17 mouse cellular contexts compared by ENCODE assay signal in genomic region chrX:110812071-110812470, GRCm38 (mm10). TPM values are rescaled to one million over a fixed set of nuclear protein-coding genes. Genes with fewer than 3 reads are reported as not detected.
DNase-seq lines count a peak whose midpoint lies in the region; ATAC-seq lines count a peak whose summit lies in the region.
"Had no signal": no experiment of that assay in that cellular context is flagged by ENCODE, and none has a peak within 500 bp of the region (broad histone marks: within the 10 kb centered on the region; RNA-seq: fewer than 3 reads in every experiment).

No protein-coding gene starts in this region.

- H3K27me3 ChIP-seq in hindbrain, embryonic 10.5 days (ENCODE audit: insufficient read depth, poor library complexity, severe bottlenecking), result no peaks in the 10 kb centered on the region; the same call in 1 of the 2 replicates
- H3K27me3 ChIP-seq in midbrain, embryonic 11.5 days (ENCODE audit: control insufficient read depth, insufficient read depth, low read length), result no peaks in the 10 kb centered on the region
- no peaks in the 10 kb centered on the region for H3K27me3 ChIP-seq in neural tube, embryonic 14.5 days (ENCODE audit: control insufficient read depth, insufficient read depth, low read length)
- peaks cover 38% of the 10 kb centered on the region for H3K27me3 ChIP-seq in kidney, embryonic 16.5 days (ENCODE audit: insufficient read depth, low read length)

- no peaks in the 10 kb centered on the region for H3K4me1 ChIP-seq in hindbrain, embryonic 10.5 days (replicated peaks)
- no peaks in the 10 kb centered on the region for H3K4me1 ChIP-seq in midbrain, embryonic 11.5 days (ENCODE audit: control insufficient read depth, insufficient read depth, low read length)
- H3K4me1 ChIP-seq in neural tube, embryonic 14.5 days (ENCODE audit: control insufficient read depth, insufficient read depth, low read length), result no peaks in the 10 kb centered on the region
- H3K4me1 ChIP-seq in kidney, embryonic 16.5 days (ENCODE audit: insufficient read depth, low read length), result no peaks in the 10 kb centered on the region
- H3K4me1 ChIP-seq: heart, embryonic 15.5 days had no signal

- H3K4me3 ChIP-seq in hindbrain, embryonic 10.5 days, result peak overlapping the region; percentile 66
- peak overlapping the region; percentile 35 for H3K4me3 ChIP-seq in midbrain, embryonic 11.5 days (ENCODE audit: low read depth, low read length)
- H3K4me3 ChIP-seq in neural tube, embryonic 14.5 days (ENCODE audit: low read depth, low read length), result peak overlapping the region; percentile 19
- no peak overlapping the region for H3K4me3 ChIP-seq in kidney, embryonic 16.5 days (ENCODE audit: low read length)
- H3K4me3 ChIP-seq: heart, embryonic 15.5 days; limb, embryonic 15.5 days had no signal

- peak overlapping the region; percentile 84 for H3K27ac ChIP-seq in hindbrain, embryonic 10.5 days
- H3K27ac ChIP-seq in midbrain, embryonic 11.5 days (ENCODE audit: low read depth, low read length), result peak overlapping the region; percentile 91
- no peak overlapping the region; the same call in 1 of the 2 replicates for H3K27ac ChIP-seq in neural tube, embryonic 14.5 days (ENCODE audit: low read depth, low read length)
- H3K27ac ChIP-seq in kidney, embryonic 16.5 days (ENCODE audit: low read length), result no peak overlapping the region
- H3K27ac ChIP-seq: heart, embryonic 15.5 days; limb, embryonic 15.5 days had no signal

- DNase-seq in embryo, embryonic 10.5 days (ENCODE audit: low spot score), result peak; percentile 38
- no peak for DNase-seq in embryo, embryonic 11 days
- DNase-seq in hindbrain, embryonic 10.5 days (ENCODE audit: low spot score), result peak; percentile 10
- peak; percentile 90 for DNase-seq in midbrain, embryonic 11.5 days (ENCODE audit: low spot score, missing footprints)
- no peak for DNase-seq in frontal cortex, postnatal 25 days (ENCODE audit: low spot score in 2 of 2)
- DNase-seq in adrenal gland, adult 2 months, result no peak
- DNase-seq: cerebellum, adult 11 months; kidney, adult 9 months; lung, adult 18-20 months; lung, postnatal 36 days; right cerebral cortex, postnatal 25 days; thymus, adult 18-20 months had no signal

- 25% methylated on average over 5 of the region's 5 CpGs for WGBS in hindbrain, embryonic 10.5 days
- 14% methylated on average over 5 of the region's 5 CpGs for WGBS in midbrain, embryonic 11.5 days
- WGBS in neural tube, embryonic 14.5 days, result 12% methylated on average over 5 of the region's 5 CpGs
- WGBS in kidney, embryonic 16.5 days, result 28% methylated on average over 5 of the region's 5 CpGs

- H3K9ac ChIP-seq in midbrain, embryonic 11.5 days (ENCODE audit: low read length), result peak overlapping the region; percentile 60
- H3K9ac ChIP-seq in neural tube, embryonic 14.5 days (replicated peaks; ENCODE audit: low read depth, low read length), result 0 out of 2 replicates have a peak overlapping the region, but pooled peaks have one; percentile 3
- no peak overlapping the region for H3K9ac ChIP-seq in kidney, embryonic 16.5 days (replicated peaks; ENCODE audit: low read length)
- H3K9ac ChIP-seq: heart, embryonic 15.5 days; limb, embryonic 15.5 days had no signal

- no peak for ATAC-seq in midbrain, embryonic 11.5 days (ENCODE audit: low FRiP score)
- ATAC-seq in neural tube, embryonic 14.5 days (ENCODE audit: low read depth), result no peak
- ATAC-seq in kidney, embryonic 16.5 days (ENCODE audit: low FRiP score, low TSS enrichment), result no peak

- no peaks in the 10 kb centered on the region; the same call in 1 of the 2 replicates for H3K9me3 ChIP-seq in hindbrain, embryonic 10.5 days
- H3K9me3 ChIP-seq in midbrain, embryonic 11.5 days (ENCODE audit: control insufficient read depth, low read length), result no peaks in the 10 kb centered on the region
- H3K9me3 ChIP-seq in neural tube, embryonic 14.5 days (ENCODE audit: control insufficient read depth, low read length), result no peaks in the 10 kb centered on the region
- H3K9me3 ChIP-seq in kidney, embryonic 16.5 days (ENCODE audit: low read length), result no peaks in the 10 kb centered on the region
- H3K9me3 ChIP-seq: heart, embryonic 15.5 days; limb, embryonic 15.5 days had no signal

- no peaks in the 10 kb centered on the region for H3K36me3 ChIP-seq in hindbrain, embryonic 10.5 days
- H3K36me3 ChIP-seq in midbrain, embryonic 11.5 days (ENCODE audit: control insufficient read depth, insufficient read depth, low read length), result no peaks in the 10 kb centered on the region
- no peaks in the 10 kb centered on the region for H3K36me3 ChIP-seq in neural tube, embryonic 14.5 days (ENCODE audit: control insufficient read depth, insufficient read depth, low read length)
- H3K36me3 ChIP-seq in kidney, embryonic 16.5 days (ENCODE audit: insufficient read depth, low read length), result no peaks in the 10 kb centered on the region
- H3K36me3 ChIP-seq: heart, embryonic 15.5 days; limb, embryonic 15.5 days had no signal

- H3K4me2 ChIP-seq in midbrain, embryonic 11.5 days, result peak overlapping the region; percentile 49
- H3K4me2 ChIP-seq in neural tube, embryonic 14.5 days (ENCODE audit: low read depth, low read length), result peak overlapping the region; percentile 38
- no peak overlapping the region for H3K4me2 ChIP-seq in kidney, embryonic 16.5 days (replicated peaks; ENCODE audit: low read depth, low read length)
- H3K4me2 ChIP-seq: heart, embryonic 15.5 days; limb, embryonic 15.5 days had no signal

RNA-seq across cellular contexts. Expression of gene Pou3f4, which starts 2.0 kb away (rescaled TPM):
- polyA plus RNA-seq in hindbrain, embryonic 10.5 days (2016; fragmentation: Nextera tagmentation; extraction: Ambion mirVana), result 17.3 and 18.8 TPM in 2 replicates
- polyA plus RNA-seq in midbrain, embryonic 11.5 days (2014; fragmentation: Nextera tagmentation; extraction: Ambion mirVana), result 32.4 and 33.8 TPM in 2 replicates
- polyA plus RNA-seq in neural tube, embryonic 14.5 days (2014; fragmentation: Nextera tagmentation; extraction: Ambion mirVana), result 5.8 and 8.4 TPM in 2 replicates
- polyA plus RNA-seq in kidney, embryonic 16.5 days (2015; fragmentation: Nextera tagmentation; extraction: Ambion mirVana), result 0.05 TPM in 1 of 2 replicates, not detected in the other
- total RNA-seq in adrenal gland, adult 2 months (2021), result not detected
- polyA plus RNA-seq in adrenal gland, adult 2 months (2012; rRNA removed), result 0.06 TPM in 1 of 2 replicates, not detected in the other
- total RNA-seq: monocyte, adult 5-6 weeks had no signal
- polyA plus RNA-seq: heart, embryonic 15.5 days had no signal

Comparison
In these comparisons a context has a peak if more than half of its experiments do, and no peak if none do; other contexts are left out.
1. DNase-seq: peak in embryo, embryonic 10.5 days (single experiment), hindbrain, embryonic 10.5 days (single experiment) and midbrain, embryonic 11.5 days (single experiment); none in embryo, embryonic 11 days (single experiment), frontal cortex, postnatal 25 days (0 of 2) and adrenal gland, adult 2 months (single experiment).
2. H3K27ac ChIP-seq: peak in hindbrain, embryonic 10.5 days (single experiment) and midbrain, embryonic 11.5 days (single experiment); none in neural tube, embryonic 14.5 days (single experiment) and kidney, embryonic 16.5 days (single experiment).